Mouse (Mus musculus) forebrain, embryonic 10.5 days (tissue): ENCODE measurements around the gene Mapk11. TPM values are rescaled to one million over a fixed set of nuclear protein-coding genes. Genes with fewer than 3 reads are reported as not detected.
A peak's percentile ranks its signal among the peaks of the same experiment; 100 is the strongest.

ENCODE experiments used
- DNase-seq: peaks from one replicate; pipeline ENCODE4 v3.0.0-alpha.2; 2017; ENCODE audit warnings: low spot score; ENCODE audit errors: extremely low spot score
- H3K27ac ChIP-seq: fragments of 300-500 bp; sonication (generic); 2 replicates; pipeline ENCODE4 v1.5.1; 2016; ENCODE audit warnings: mild to moderate bottlenecking
- H3K27me3 ChIP-seq: fragments of 300-500 bp; sonication (generic); 2 replicates; pipeline ENCODE4 v1.6.1; 2016; ENCODE audit warnings: mild to moderate bottlenecking; ENCODE audit not compliant: poor library complexity, severe bottlenecking
- H3K36me3 ChIP-seq: fragments of 300-500 bp; sonication (generic); replicated peaks from 2 replicates; pipeline ENCODE4 v1.6.1; 2016; ENCODE audit warnings: mild to moderate bottlenecking, moderate library complexity
- H3K4me1 ChIP-seq: fragments of 300-500 bp; sonication (generic); 2 replicates; pipeline ENCODE4 v1.6.1; 2016
- H3K4me3 ChIP-seq: fragments of 300-500 bp; sonication (generic); 2 replicates; pipeline ENCODE4 v1.5.1; 2016; ENCODE audit warnings: mild to moderate bottlenecking, moderate library complexity
- H3K9me3 ChIP-seq: fragments of 300-500 bp; sonication (generic); 2 replicates; pipeline ENCODE4 v1.6.1; 2016; ENCODE audit warnings: mild to moderate bottlenecking, moderate library complexity
- WGBS: fragments of 180-500 bp; shearing (Covaris S2); methylation state at CpG from one replicate; pipeline ENCODE4 v1.1.7; 2016; 5-methylcytosine and 5-hydroxymethylcytosine counted together
- polyA plus RNA-seq: library from polyadenylated mRNA; unstranded; fragments of >200 nt; fragmentation: Nextera tagmentation; extraction: Ambion mirVana; gene quantifications from 2 replicates; pipeline ENCODE4 v1.2.1, GENCODE M21; 2016

The Mapk11 gene
- polyA plus RNA-seq, 1 experiment from 2014 or later = 36.3 TPM

DNA sequence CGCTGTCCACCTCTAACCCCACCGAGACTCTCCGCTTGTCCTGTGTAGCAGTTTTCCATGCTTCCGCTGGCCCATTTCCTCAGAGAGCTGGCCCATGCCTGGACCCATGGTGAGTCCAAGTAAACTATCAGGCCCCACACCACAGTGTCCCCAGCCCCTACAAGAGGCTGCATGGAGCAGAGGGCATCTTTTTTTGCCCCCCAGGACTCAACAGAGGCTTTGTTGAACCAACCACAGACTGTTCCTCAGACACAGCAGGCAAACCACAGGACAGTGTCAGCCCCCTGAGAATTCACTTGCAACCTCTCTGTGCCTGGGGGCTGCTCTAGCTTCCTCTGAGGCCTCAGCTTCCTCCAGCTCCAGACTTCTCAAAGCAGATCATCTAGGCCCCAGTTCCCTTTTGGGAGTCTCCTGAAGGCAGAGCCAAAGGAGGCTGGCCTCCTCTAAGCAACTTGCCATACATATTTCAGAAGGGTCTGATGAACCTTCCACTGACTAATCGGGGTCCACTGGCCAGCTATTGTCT, 22.2 kb upstream of the Mapk11 start:
- WGBS = 95% methylated on average over 5 of the region's 5 CpGs
- no peaks in the 10 kb centered on the region for H3K27me3 ChIP-seq
- peaks cover 59% of the 10 kb centered on the region for H3K36me3 ChIP-seq
- DNase-seq = no peak
- peak overlapping the region; percentile 85 for H3K27ac ChIP-seq
- peaks cover 83% of the 10 kb centered on the region for H3K4me1 ChIP-seq
- H3K4me3 ChIP-seq = no peak overlapping the region; the same call in 1 of the 2 replicates
- no peaks in the 10 kb centered on the region for H3K9me3 ChIP-seq

DNA sequence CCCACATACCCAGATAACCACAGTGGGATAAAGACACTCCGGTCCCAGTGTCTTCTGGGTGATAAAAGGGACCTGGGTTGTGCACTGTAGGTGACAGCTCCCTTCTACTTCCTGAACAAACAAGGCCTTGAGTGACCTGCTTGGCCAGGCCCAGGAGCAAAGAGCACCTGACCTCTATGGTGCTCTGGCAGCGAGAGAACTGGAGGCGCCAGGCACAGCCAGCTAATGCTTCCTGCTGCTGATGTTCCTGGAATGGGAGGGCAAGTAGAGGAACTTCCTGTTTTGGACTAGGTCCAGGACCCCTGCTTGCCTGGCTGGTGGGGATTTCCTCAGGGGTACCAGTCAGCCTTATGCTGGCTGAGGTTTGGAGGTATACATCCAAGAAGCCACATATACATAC, 20.7 kb upstream of the Mapk11 start:
- Histone ChIP-seq H3K9me3 (no peaks in the 10 kb centered on the region), H3K27me3 (no peaks in the 10 kb centered on the region), H3K36me3 (peaks cover 70% of the 10 kb centered on the region), H3K4me3 (no peak overlapping the region), H3K4me1 (peaks cover 68% of the 10 kb centered on the region), H3K27ac (peak overlapping the region; percentile 75)
- no peak for DNase-seq
- 78% methylated on average over 3 of the region's 3 CpGs for WGBS

DNA sequence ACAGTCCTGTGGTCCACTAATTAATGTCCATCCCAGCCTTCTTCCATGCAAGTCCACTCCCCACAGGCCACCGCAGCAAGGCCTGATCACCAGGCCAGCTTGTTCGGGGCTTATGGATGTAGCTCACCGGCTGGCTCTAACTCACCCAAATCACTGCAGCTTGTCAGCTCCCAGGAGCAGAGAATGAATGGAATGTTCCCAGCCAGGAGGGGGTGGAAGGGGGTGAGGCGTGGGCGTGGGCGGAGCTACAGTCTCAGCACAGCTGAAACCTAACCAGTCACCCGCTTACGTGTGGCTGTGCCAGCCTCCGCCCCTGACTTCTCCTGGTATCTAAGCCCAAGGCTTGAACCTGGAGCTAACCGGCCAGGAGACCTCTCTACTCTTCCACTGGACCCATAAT, 20.0 kb upstream of the Mapk11 start:
- peaks cover 76% of the 10 kb centered on the region for H3K36me3 ChIP-seq
- peak overlapping the region; percentile 75 for H3K27ac ChIP-seq
- no peaks in the 10 kb centered on the region for H3K9me3 ChIP-seq
- H3K4me1 ChIP-seq = peaks cover 62% of the 10 kb centered on the region
- peak; percentile 75 for DNase-seq
- no peaks in the 10 kb centered on the region for H3K27me3 ChIP-seq
- WGBS = 9% methylated on average over 10 of the region's 10 CpGs
- H3K4me3 ChIP-seq = peak overlapping the region; percentile 24; the same call in 1 of the 2 replicates

DNA sequence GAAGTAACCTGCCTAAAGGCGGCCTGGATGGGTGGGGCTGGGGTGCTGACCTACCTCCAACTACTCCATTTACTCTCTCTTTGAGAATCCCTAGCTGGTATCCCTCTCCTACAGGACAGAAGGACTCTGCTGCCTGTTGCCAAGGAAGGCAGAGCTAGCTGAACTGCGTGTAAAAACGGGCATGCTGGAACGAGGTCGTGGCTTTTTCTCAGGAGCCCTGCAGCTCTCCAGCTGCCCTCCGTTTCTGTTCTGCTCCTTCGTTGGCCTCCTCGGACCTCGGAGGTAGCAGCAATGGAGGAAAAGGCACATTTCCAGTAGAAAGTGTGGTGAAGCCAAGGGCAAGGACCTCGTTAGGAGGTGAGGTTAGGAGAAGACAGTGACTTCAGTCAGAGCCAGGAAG, 19.5 kb upstream of the Mapk11 start:
- peaks cover 56% of the 10 kb centered on the region for H3K4me1 ChIP-seq
- no peak for DNase-seq
- H3K4me3 ChIP-seq = peak overlapping the region; percentile 24; the same call in 1 of the 2 replicates
- 62% methylated on average over 10 of the region's 10 CpGs for WGBS
- no peaks in the 10 kb centered on the region for H3K9me3 ChIP-seq
- H3K27me3 ChIP-seq = no peaks in the 10 kb centered on the region
- H3K36me3 ChIP-seq = peaks cover 81% of the 10 kb centered on the region
- H3K27ac ChIP-seq = peak overlapping the region; percentile 75

DNA sequence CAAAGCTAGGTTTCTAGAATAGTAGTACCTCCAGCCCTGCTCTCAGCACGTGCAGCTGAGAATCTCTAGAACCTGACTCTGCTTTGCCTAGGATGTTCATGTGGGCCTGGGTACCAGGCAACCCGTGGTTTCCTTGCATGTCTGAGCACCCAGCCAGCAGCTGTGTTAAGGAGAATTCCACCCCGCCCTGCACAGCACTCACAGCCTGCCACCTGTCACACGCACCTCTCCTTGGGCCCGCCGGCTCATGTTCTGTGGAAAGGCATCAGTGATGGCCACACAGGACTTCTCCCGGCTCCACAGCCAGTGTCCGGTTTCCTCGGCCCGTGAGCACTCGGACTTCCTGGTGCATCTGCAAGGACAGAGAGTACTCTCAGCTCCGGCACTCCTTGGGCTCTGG, 16.1 kb upstream of the Mapk11 start:
- WGBS = 92% methylated on average over 12 of the region's 12 CpGs
- H3K9me3 ChIP-seq = no peaks in the 10 kb centered on the region
- peaks cover 99% of the 10 kb centered on the region for H3K36me3 ChIP-seq
- DNase-seq = no peak
- H3K27ac ChIP-seq = no peak overlapping the region
- peaks cover 22% of the 10 kb centered on the region for H3K4me1 ChIP-seq
- H3K27me3 ChIP-seq = no peaks in the 10 kb centered on the region
- H3K4me3 ChIP-seq = no peak overlapping the region

DNA sequence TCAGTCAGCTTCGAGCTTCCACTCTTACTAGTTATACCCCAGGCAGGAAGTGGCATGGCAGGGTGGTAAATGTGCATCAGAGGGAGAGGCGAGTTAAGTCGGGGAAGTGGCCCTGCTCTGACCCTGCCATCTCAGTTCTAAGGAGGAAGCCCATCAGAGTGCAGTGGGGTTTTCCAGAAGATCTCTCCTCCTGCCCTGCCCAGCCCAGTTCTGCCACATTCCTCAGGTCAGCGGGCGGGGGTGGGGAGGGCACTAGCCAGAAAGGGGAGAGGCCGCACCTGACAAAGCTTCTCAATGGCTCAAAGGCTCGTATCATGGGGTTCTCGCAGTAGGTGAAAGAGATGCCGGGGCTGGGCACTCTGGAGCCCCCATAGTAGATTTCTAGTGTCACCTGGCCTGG, 12.0 kb upstream of the Mapk11 start:
- Histone ChIP-seq H3K27ac (no peak overlapping the region), H3K27me3 (no peaks in the 10 kb centered on the region), H3K4me1 (no peaks in the 10 kb centered on the region), H3K36me3 (peaks cover 100% of the 10 kb centered on the region), H3K4me3 (no peak overlapping the region), H3K9me3 (no peaks in the 10 kb centered on the region)
- no peak for DNase-seq
- WGBS = 93% methylated on average over 9 of the region's 9 CpGs

DNA sequence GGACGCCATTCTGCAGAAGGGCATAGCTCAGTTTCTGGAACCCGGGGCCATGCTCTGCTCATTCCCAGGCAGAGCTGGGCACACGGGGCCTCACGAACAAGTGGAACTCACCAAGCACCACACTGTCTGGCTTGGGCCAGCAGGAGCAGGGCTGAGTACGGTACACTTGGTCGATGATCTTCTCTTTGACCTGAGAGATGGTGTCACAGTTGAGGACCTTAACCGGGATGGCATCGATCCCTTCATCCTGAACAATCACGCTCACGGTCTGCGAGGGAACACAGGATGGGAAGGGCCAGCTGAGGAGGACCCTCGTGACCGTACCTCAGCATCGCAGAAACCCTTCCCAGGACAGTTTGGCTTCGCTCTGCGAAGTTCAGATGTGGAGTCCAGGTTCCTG, 9.1 kb upstream of the Mapk11 start:
- no peaks in the 10 kb centered on the region for H3K27me3 ChIP-seq
- peaks cover 100% of the 10 kb centered on the region for H3K36me3 ChIP-seq
- DNase-seq = no peak
- no peaks in the 10 kb centered on the region for H3K9me3 ChIP-seq
- peaks cover 7% of the 10 kb centered on the region for H3K4me1 ChIP-seq
- no peak overlapping the region for H3K27ac ChIP-seq
- H3K4me3 ChIP-seq = no peak overlapping the region
- WGBS = 93% methylated on average over 16 of the region's 16 CpGs

DNA sequence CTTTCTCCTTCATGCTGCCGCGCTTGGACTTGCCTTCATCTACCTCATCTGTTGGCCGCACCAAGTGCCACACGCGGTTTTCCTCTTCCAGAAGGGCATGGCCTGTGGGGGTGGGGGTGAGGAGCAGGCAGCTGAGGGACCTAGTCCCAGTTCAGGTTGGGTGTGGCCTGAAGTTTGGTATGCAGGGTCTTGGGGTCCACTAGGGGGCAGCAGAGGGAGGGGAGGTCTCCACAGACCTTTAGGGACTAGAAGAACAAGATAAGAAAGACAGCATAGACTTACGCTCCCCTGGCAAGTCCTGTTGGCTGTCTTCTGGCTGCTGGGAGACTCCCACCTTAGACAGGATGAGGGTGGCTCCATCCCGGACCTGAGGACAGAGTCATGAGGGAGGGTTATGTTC, 8.5 kb upstream of the Mapk11 start:
- Histone ChIP-seq H3K4me3 (no peak overlapping the region), H3K9me3 (no peaks in the 10 kb centered on the region), H3K36me3 (peaks cover 98% of the 10 kb centered on the region), H3K4me1 (peaks cover 10% of the 10 kb centered on the region), H3K27me3 (no peaks in the 10 kb centered on the region), H3K27ac (no peak overlapping the region)
- DNase-seq = peak; percentile 73
- 68% methylated on average over 7 of the region's 7 CpGs for WGBS

DNA sequence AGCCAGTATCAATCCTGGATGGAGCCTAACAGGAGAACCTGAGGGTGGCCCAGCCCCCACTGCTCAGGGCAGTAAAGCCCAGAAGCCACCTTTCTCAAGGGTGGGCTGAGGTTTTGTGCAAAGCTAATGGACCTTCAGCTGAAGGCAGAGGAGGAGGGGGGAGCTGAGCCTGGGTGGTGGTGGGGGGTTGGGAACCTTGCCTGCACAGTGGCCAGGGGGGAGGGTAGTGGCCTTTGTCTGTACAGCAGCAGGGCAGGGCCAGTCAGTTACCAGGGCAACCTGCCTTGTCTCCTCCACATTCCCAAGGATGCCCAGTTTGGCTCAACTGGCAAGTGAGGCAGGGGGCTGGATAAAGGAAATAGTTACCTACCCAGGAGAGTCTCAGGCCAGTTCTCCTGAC, 2.9 kb upstream of the Mapk11 start:
- H3K4me3 ChIP-seq = peak overlapping the region; percentile 32; the same call in 1 of the 2 replicates
- DNase-seq = peak; percentile 81

DNA sequence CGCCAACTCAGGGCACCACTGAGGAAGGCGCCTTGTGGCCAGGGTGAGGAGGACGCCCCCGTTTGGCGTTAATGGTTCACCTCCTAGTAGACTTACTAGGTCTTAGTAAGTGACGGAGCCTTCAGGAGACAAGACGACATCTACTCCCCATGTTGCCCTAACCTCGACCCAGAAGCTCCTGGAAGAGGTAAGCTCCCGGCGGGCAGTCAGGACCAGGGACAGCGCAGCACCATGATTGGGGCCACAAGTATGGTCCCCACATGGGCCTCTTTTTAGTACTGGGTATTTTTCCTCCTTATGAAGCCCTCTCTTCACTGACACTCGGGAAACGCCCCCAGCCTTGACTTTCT, 588 bp upstream of the Mapk11 start:
- Histone ChIP-seq H3K9me3 (no peaks in the 10 kb centered on the region), H3K4me3 (peak overlapping the region; percentile 84), H3K36me3 (peaks cover 30% of the 10 kb centered on the region), H3K27ac (peak overlapping the region; percentile 96), H3K27me3 (peaks cover 41% of the 10 kb centered on the region), H3K4me1 (peaks cover 83% of the 10 kb centered on the region)
- peak; percentile 53 for DNase-seq
- WGBS = 1% methylated on average over 13 of the region's 13 CpGs

More for the DNA sequence above, 2.9 kb upstream of the Mapk11 start:
- peaks cover 64% of the 10 kb centered on the region for H3K4me1 ChIP-seq
- peaks cover 41% of the 10 kb centered on the region for H3K36me3 ChIP-seq
- no peaks in the 10 kb centered on the region for H3K9me3 ChIP-seq
- peaks cover 18% of the 10 kb centered on the region for H3K27me3 ChIP-seq
- peak overlapping the region; percentile 86 for H3K27ac ChIP-seq

DNA sequence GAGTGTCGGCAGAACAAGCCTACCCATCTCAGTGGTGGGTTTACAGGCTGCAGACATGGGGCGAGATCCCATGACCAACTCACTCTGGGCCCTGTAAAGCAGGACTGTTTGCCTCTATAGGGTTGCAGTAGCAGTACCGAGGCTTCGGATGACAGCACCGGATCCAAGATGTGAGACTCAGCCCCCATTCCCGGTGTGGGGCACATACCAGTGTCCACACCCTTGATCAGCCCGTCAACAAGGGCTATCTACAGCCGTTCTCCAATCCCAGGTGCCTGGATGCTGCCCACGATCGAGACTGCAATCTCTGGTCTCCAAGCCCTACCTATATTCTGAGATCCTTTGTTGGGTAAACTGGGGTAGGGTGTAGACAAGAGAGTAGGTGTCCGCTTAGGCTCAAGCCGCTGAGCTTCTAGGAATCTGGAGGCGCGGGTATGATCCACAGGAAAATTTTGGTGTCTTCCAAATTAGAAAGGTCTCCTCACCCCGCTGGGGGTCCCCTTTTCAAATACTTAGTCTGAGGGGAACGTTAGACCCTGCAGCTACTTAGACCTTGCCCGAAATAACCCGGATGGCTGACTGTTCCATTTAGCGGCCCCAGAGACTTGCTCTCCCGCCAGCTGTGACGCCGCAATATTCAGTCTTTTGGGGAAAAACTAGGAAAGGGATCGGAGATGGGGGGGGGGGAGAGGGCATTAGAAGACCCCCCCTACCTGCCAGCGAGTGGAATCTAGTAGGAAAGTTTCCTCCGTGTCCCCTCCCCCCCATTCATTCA, 745 bp downstream of the Mapk11 start:
- Histone ChIP-seq H3K27ac (peak overlapping the region; percentile 96), H3K9me3 (no peaks in the 10 kb centered on the region), H3K4me3 (peak overlapping the region; percentile 84), H3K4me1 (peaks cover 77% of the 10 kb centered on the region), H3K36me3 (peaks cover 30% of the 10 kb centered on the region), H3K27me3 (peaks cover 47% of the 10 kb centered on the region)
- 4% methylated on average over 25 of the region's 25 CpGs for WGBS
- DNase-seq = no peak

DNA sequence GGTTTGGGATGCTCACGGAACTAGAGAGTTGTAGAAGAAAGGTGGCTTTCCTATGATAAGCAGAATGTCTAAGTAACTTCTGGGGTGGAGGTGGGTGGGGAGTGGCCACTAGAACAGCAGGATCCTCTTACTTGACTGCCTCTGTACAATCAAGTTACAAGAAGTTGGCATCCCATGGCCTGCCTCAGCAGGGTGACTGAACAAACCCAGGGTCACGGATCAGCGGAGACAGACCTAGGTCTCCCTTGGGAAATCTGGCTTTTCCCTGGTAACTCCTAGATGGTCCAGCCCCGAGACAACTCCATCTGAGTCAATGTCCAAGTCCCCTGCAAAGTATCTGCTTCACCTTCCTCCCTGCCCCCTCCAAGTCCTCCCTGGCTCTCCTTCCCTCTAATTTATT, 1.5 kb downstream of the Mapk11 start:
- 0 out of 2 replicates have a peak overlapping the region, but pooled peaks have one; percentile 30 for H3K27ac ChIP-seq
- 51% methylated on average over 4 of the region's 4 CpGs for WGBS
- no peaks in the 10 kb centered on the region for H3K9me3 ChIP-seq
- H3K4me3 ChIP-seq = peak overlapping the region; percentile 84
- peaks cover 72% of the 10 kb centered on the region for H3K4me1 ChIP-seq
- DNase-seq = no peak
- H3K36me3 ChIP-seq = peaks cover 33% of the 10 kb centered on the region
- H3K27me3 ChIP-seq = peaks cover 47% of the 10 kb centered on the region

DNA sequence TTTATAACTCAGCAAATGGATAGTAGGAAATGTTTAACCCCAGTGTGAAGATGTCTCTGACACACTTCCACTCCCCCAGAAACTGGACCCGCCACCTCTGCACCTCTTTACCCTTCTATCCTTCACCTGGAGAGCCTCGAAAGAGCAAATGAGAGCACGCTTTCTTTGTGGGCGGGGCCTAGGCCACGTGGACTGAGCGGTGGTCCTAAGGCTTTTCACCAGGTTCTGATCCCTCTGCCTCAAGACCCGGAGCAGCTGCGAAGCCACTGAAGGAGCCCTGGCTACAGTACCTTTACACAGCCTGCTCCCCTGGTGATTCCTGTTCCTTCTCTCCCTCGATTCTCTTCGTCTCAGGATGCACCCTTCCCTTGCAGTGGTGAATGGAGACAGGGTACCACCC, 2.0 kb downstream of the Mapk11 start:
- Histone ChIP-seq H3K4me3 (peak overlapping the region; percentile 84), H3K9me3 (no peaks in the 10 kb centered on the region), H3K36me3 (peaks cover 38% of the 10 kb centered on the region), H3K27me3 (peaks cover 50% of the 10 kb centered on the region), H3K27ac (0 out of 2 replicates have a peak overlapping the region, but pooled peaks have one; percentile 30), H3K4me1 (peaks cover 68% of the 10 kb centered on the region)
- DNase-seq = no peak
- 25% methylated on average over 10 of the region's 10 CpGs for WGBS
